In genomic region chr15:87726657-87727236, GRCm38 (mm10) we compare ENCODE assay signal across 15 mouse cellular contexts.
DNase-seq lines count a peak whose midpoint lies in the region; ATAC-seq lines count a peak whose summit lies in the region.
"Had no signal": no experiment of that assay in that cellular context is flagged by ENCODE, and none has a peak within 500 bp of the region (broad histone marks: within the 10 kb centered on the region; RNA-seq: fewer than 3 reads in every experiment).

No protein-coding gene starts in this region.

- WGBS in forebrain, embryonic 13.5 days, result 66% methylated on average over 20 of the region's 20 CpGs
- 80% methylated on average over 20 of the region's 20 CpGs for WGBS in forebrain, embryonic 12.5 days
- WGBS in midbrain, embryonic 14.5 days, result 65% methylated on average over 20 of the region's 20 CpGs
- WGBS in midbrain, embryonic 10.5 days, result 89% methylated on average over 20 of the region's 20 CpGs
- 46% methylated on average over 20 of the region's 20 CpGs for WGBS in hindbrain, embryonic 13.5 days
- 57% methylated on average over 20 of the region's 20 CpGs for WGBS in neural tube, embryonic 12.5 days
- WGBS in liver, embryonic 12.5 days (ENCODE audit: insufficient replicate concordance), result 78% methylated on average over 20 of the region's 20 CpGs

- peaks cover 12% of the 10 kb centered on the region for H3K4me1 ChIP-seq in forebrain, embryonic 13.5 days
- peaks cover 3% of the 10 kb centered on the region; the same call in 1 of the 2 replicates for H3K4me1 ChIP-seq in forebrain, embryonic 12.5 days
- H3K4me1 ChIP-seq in midbrain, embryonic 14.5 days (ENCODE audit: control insufficient read depth, insufficient read depth, low read length), result no peaks in the 10 kb centered on the region
- H3K4me1 ChIP-seq in midbrain, embryonic 10.5 days, result peaks cover 9% of the 10 kb centered on the region; the same call in 1 of the 2 replicates
- peaks cover 36% of the 10 kb centered on the region for H3K4me1 ChIP-seq in hindbrain, embryonic 13.5 days (replicated peaks)
- peaks cover 20% of the 10 kb centered on the region; the same call in 1 of the 2 replicates for H3K4me1 ChIP-seq in neural tube, embryonic 12.5 days
- no peaks in the 10 kb centered on the region for H3K4me1 ChIP-seq in liver, embryonic 12.5 days
- H3K4me1 ChIP-seq: heart, embryonic 13.5 days; limb, embryonic 12.5 days; liver, embryonic 15.5 days had no signal

- H3K36me3 ChIP-seq in forebrain, embryonic 13.5 days (ENCODE audit: poor library complexity, severe bottlenecking), result peaks cover 4% of the 10 kb centered on the region; the same call in 1 of the 2 replicates
- H3K36me3 ChIP-seq in forebrain, embryonic 12.5 days (replicated peaks), result 0 out of 2 replicates have a peak, but pooled peaks cover 6% of the 10 kb centered on the region
- peaks cover 3% of the 10 kb centered on the region; the same call in 1 of the 2 replicates for H3K36me3 ChIP-seq in midbrain, embryonic 14.5 days (ENCODE audit: control insufficient read depth, insufficient read depth, low read length)
- peaks cover 18% of the 10 kb centered on the region for H3K36me3 ChIP-seq in midbrain, embryonic 10.5 days
- no peaks in the 10 kb centered on the region; the same call in 1 of the 2 replicates for H3K36me3 ChIP-seq in hindbrain, embryonic 13.5 days
- H3K36me3 ChIP-seq in neural tube, embryonic 12.5 days, result no peaks in the 10 kb centered on the region
- no peaks in the 10 kb centered on the region for H3K36me3 ChIP-seq in liver, embryonic 12.5 days
- H3K36me3 ChIP-seq: heart, embryonic 13.5 days; limb, embryonic 12.5 days; liver, embryonic 15.5 days had no signal

- H3K4me3 ChIP-seq in forebrain, embryonic 13.5 days, result no peak overlapping the region
- H3K4me3 ChIP-seq in forebrain, embryonic 12.5 days (replicated peaks), result no peak overlapping the region
- H3K4me3 ChIP-seq in midbrain, embryonic 14.5 days (replicated peaks; ENCODE audit: low read depth, low read length), result no peak overlapping the region
- H3K4me3 ChIP-seq in midbrain, embryonic 10.5 days, result no peak overlapping the region
- H3K4me3 ChIP-seq in hindbrain, embryonic 13.5 days, result no peak overlapping the region
- H3K4me3 ChIP-seq in neural tube, embryonic 12.5 days, result no peak overlapping the region
- H3K4me3 ChIP-seq in liver, embryonic 12.5 days, result no peak overlapping the region
- H3K4me3 ChIP-seq: heart, embryonic 13.5 days; limb, embryonic 12.5 days; liver, embryonic 15.5 days had no signal

- H3K4me2 ChIP-seq in forebrain, embryonic 13.5 days, result no peak overlapping the region
- H3K4me2 ChIP-seq in forebrain, embryonic 12.5 days, result no peak overlapping the region
- no peak overlapping the region for H3K4me2 ChIP-seq in midbrain, embryonic 14.5 days (ENCODE audit: low read length)
- peak overlapping the region; percentile 26 for H3K4me2 ChIP-seq in hindbrain, embryonic 13.5 days
- H3K4me2 ChIP-seq in neural tube, embryonic 12.5 days (replicated peaks), result 0 out of 2 replicates have a peak overlapping the region, but pooled peaks have one; percentile 5
- no peak overlapping the region for H3K4me2 ChIP-seq in liver, embryonic 12.5 days
- H3K4me2 ChIP-seq: heart, embryonic 13.5 days; limb, embryonic 12.5 days; liver, embryonic 15.5 days had no signal

- DNase-seq in midbrain, embryonic 14.5 days, result peak; percentile 63
- DNase-seq in midbrain, embryonic 10.5 days (ENCODE audit: low spot score), result no peak
- no peak for DNase-seq in kidney, adult 9 months
- DNase-seq: heart, postnatal 4 days; kidney, adult 2 months; lung, postnatal 4 days; thymus, adult 2 months had no signal

- H3K9me3 ChIP-seq in forebrain, embryonic 13.5 days (replicated peaks), result no peaks in the 10 kb centered on the region
- H3K9me3 ChIP-seq in forebrain, embryonic 12.5 days, result no peaks in the 10 kb centered on the region
- no peaks in the 10 kb centered on the region for H3K9me3 ChIP-seq in midbrain, embryonic 14.5 days (ENCODE audit: control insufficient read depth, low read length)
- no peaks in the 10 kb centered on the region for H3K9me3 ChIP-seq in midbrain, embryonic 10.5 days (replicated peaks)
- H3K9me3 ChIP-seq in hindbrain, embryonic 13.5 days, result no peaks in the 10 kb centered on the region
- H3K9me3 ChIP-seq in neural tube, embryonic 12.5 days, result no peaks in the 10 kb centered on the region
- no peaks in the 10 kb centered on the region for H3K9me3 ChIP-seq in liver, embryonic 12.5 days (replicated peaks)
- H3K9me3 ChIP-seq: heart, embryonic 13.5 days; limb, embryonic 12.5 days; liver, embryonic 15.5 days had no signal

- no peak overlapping the region for H3K9ac ChIP-seq in forebrain, embryonic 13.5 days
- H3K9ac ChIP-seq in forebrain, embryonic 12.5 days, result no peak overlapping the region
- H3K9ac ChIP-seq in midbrain, embryonic 14.5 days (replicated peaks; ENCODE audit: low read length), result no peak overlapping the region
- H3K9ac ChIP-seq in hindbrain, embryonic 13.5 days, result no peak overlapping the region
- H3K9ac ChIP-seq in neural tube, embryonic 12.5 days, result no peak overlapping the region
- H3K9ac ChIP-seq in liver, embryonic 12.5 days, result no peak overlapping the region
- H3K9ac ChIP-seq: heart, embryonic 13.5 days; limb, embryonic 12.5 days; liver, embryonic 15.5 days had no signal

- no peak for ATAC-seq in forebrain, embryonic 13.5 days
- no peak; the same call in 1 of the 2 replicates for ATAC-seq in forebrain, embryonic 12.5 days (ENCODE audit: low FRiP score)
- no peak for ATAC-seq in midbrain, embryonic 14.5 days (ENCODE audit: low FRiP score, low TSS enrichment)
- peak; percentile 36 for ATAC-seq in hindbrain, embryonic 13.5 days (ENCODE audit: low FRiP score)
- peak; percentile 54; the same call in 1 of the 2 replicates for ATAC-seq in neural tube, embryonic 12.5 days (ENCODE audit: low FRiP score, low read depth)
- no peak for ATAC-seq in liver, embryonic 12.5 days

- H3K27ac ChIP-seq in forebrain, embryonic 13.5 days, result peak overlapping the region; percentile 10; the same call in 1 of the 2 replicates
- no peak overlapping the region for H3K27ac ChIP-seq in forebrain, embryonic 12.5 days
- H3K27ac ChIP-seq in midbrain, embryonic 14.5 days (replicated peaks; ENCODE audit: low read depth, low read length), result no peak overlapping the region
- no peak overlapping the region for H3K27ac ChIP-seq in midbrain, embryonic 10.5 days (replicated peaks)
- H3K27ac ChIP-seq in hindbrain, embryonic 13.5 days, result peak overlapping the region; percentile 61; the same call in 1 of the 2 replicates
- no peak overlapping the region for H3K27ac ChIP-seq in neural tube, embryonic 12.5 days
- H3K27ac ChIP-seq in liver, embryonic 12.5 days, result no peak overlapping the region
- H3K27ac ChIP-seq: heart, embryonic 13.5 days; limb, embryonic 12.5 days; liver, embryonic 15.5 days had no signal

- no peaks in the 10 kb centered on the region for H3K27me3 ChIP-seq in forebrain, embryonic 13.5 days
- no peaks in the 10 kb centered on the region for H3K27me3 ChIP-seq in forebrain, embryonic 12.5 days
- H3K27me3 ChIP-seq in midbrain, embryonic 14.5 days (ENCODE audit: control insufficient read depth, insufficient read depth, low read length), result no peaks in the 10 kb centered on the region
- no peaks in the 10 kb centered on the region for H3K27me3 ChIP-seq in midbrain, embryonic 10.5 days (ENCODE audit: low read depth, poor library complexity, severe bottlenecking)
- no peaks in the 10 kb centered on the region for H3K27me3 ChIP-seq in hindbrain, embryonic 13.5 days
- no peaks in the 10 kb centered on the region for H3K27me3 ChIP-seq in neural tube, embryonic 12.5 days (replicated peaks)
- no peaks in the 10 kb centered on the region for H3K27me3 ChIP-seq in liver, embryonic 12.5 days (replicated peaks)
- H3K27me3 ChIP-seq: heart, embryonic 13.5 days; limb, embryonic 12.5 days; liver, embryonic 15.5 days had no signal

Comparison
In these comparisons a context has a peak if more than half of its experiments do, and no peak if none do; other contexts are left out.
1. H3K27ac ChIP-seq: peak in forebrain, embryonic 13.5 days (single experiment) and hindbrain, embryonic 13.5 days (single experiment); none in forebrain, embryonic 12.5 days (single experiment), midbrain, embryonic 14.5 days (single experiment), midbrain, embryonic 10.5 days (single experiment), neural tube, embryonic 12.5 days (single experiment) and liver, embryonic 12.5 days (single experiment).
2. ATAC-seq: peak in hindbrain, embryonic 13.5 days (single experiment) and neural tube, embryonic 12.5 days (single experiment); none in forebrain, embryonic 13.5 days (single experiment), forebrain, embryonic 12.5 days (single experiment), midbrain, embryonic 14.5 days (single experiment) and liver, embryonic 12.5 days (single experiment).
3. H3K4me2 ChIP-seq: peak in hindbrain, embryonic 13.5 days (single experiment) and neural tube, embryonic 12.5 days (single experiment); none in forebrain, embryonic 13.5 days (single experiment), forebrain, embryonic 12.5 days (single experiment), midbrain, embryonic 14.5 days (single experiment) and liver, embryonic 12.5 days (single experiment).